Mouse (Mus musculus): Measurements from ENCODE around the gene Ngp. TPM values are rescaled to one million over a fixed set of nuclear protein-coding genes. Genes with fewer than 3 reads are reported as not detected.
"Not testable (repeated sequence)": the region's sequence is repeated elsewhere in the genome, so short reads cannot be mapped to it uniquely, and the experiment has no call there.

Gene Ngp
- polyA plus RNA-seq (2016; fragmentation: Nextera tagmentation; extraction: Ambion mirVana), result not detected in 2 replicates

GRCm38 (mm10) chr9:110419511-110420112 is at the start of gene Ngp:
TSS of gene Ngp (plus strand) at chr9:110419747.
- Histone ChIP-seq H3K9me3 (replicated peaks) (no peaks in the 10 kb centered on the region), H3K27ac (no peak within 1 kb of the TSS), H3K4me3 (no peak within 1 kb of the TSS), H3K36me3 (no peaks in the 10 kb centered on the region), H3K4me1 (no peaks in the 10 kb centered on the region), H3K27me3 (ENCODE audit: low read depth, poor library complexity, severe bottlenecking) (no peaks in the 10 kb centered on the region)
- WGBS, result 91% methylated on average over 12 of the region's 12 CpGs
- DNase-seq (ENCODE audit: low spot score), result no peak

- H3K9me3 ChIP-seq (replicated peaks), result no peaks in the 10 kb centered on the region
- no peak for DNase-seq (ENCODE audit: low spot score)
- H3K36me3 ChIP-seq, result peaks cover 41% of the 10 kb centered on the region
- H3K27ac ChIP-seq, result no peak overlapping the region
- H3K27me3 ChIP-seq (ENCODE audit: low read depth, poor library complexity, severe bottlenecking), result no peaks in the 10 kb centered on the region
- 0 out of 2 replicates have a peak, but pooled peaks cover 5% of the 10 kb centered on the region for H3K4me1 ChIP-seq
- 90% methylated on average over 3 of the region's 3 CpGs for WGBS
- no peak overlapping the region for H3K4me3 ChIP-seq
Observed at GRCm38 (mm10) chr9:110369860-110370259, 49.7 kb upstream of the Ngp start.

GRCm38 (mm10) chr9:110373871-110374270 is 45.7 kb upstream of the Ngp start:
- H3K36me3 ChIP-seq, result peaks cover 68% of the 10 kb centered on the region
- H3K27me3 ChIP-seq (ENCODE audit: low read depth, poor library complexity, severe bottlenecking), result no peaks in the 10 kb centered on the region
- H3K9me3 ChIP-seq (replicated peaks), result no peaks in the 10 kb centered on the region
- no peak overlapping the region for H3K4me3 ChIP-seq
- no peak for DNase-seq (ENCODE audit: low spot score)
- H3K4me1 ChIP-seq, result no peaks in the 10 kb centered on the region
- H3K27ac ChIP-seq, result no peak overlapping the region
- 94% methylated on average over 13 of the region's 13 CpGs for WGBS

GRCm38 (mm10) chr9:110375668-110376067 is 43.9 kb upstream of the Ngp start:
- H3K36me3 ChIP-seq, result peaks cover 85% of the 10 kb centered on the region
- no peak overlapping the region for H3K4me3 ChIP-seq
- WGBS, result 98% methylated on average over 3 of the region's 3 CpGs

GRCm38 (mm10) chr9:110377655-110378054 is 41.9 kb upstream of the Ngp start:
- not testable (repeated sequence) for H3K27me3 ChIP-seq (ENCODE audit: low read depth, poor library complexity, severe bottlenecking); H3K27ac ChIP-seq; H3K9me3 ChIP-seq (replicated peaks); H3K4me3 ChIP-seq; DNase-seq (ENCODE audit: low spot score)
- 92% methylated on average over 15 of the region's 15 CpGs for WGBS
- Histone ChIP-seq H3K36me3 (peaks cover 93% of the 10 kb centered on the region), H3K4me1 (peaks cover 11% of the 10 kb centered on the region)

More at GRCm38 (mm10) chr9:110375668-110376067, 43.9 kb upstream of the Ngp start:
- DNase-seq (ENCODE audit: low spot score), result no peak
- Histone ChIP-seq H3K27ac (no peak overlapping the region), H3K4me1 (peaks cover 4% of the 10 kb centered on the region), H3K27me3 (ENCODE audit: low read depth, poor library complexity, severe bottlenecking) (no peaks in the 10 kb centered on the region), H3K9me3 (replicated peaks) (no peaks in the 10 kb centered on the region)

- Histone ChIP-seq H3K27ac (no peak overlapping the region), H3K4me1 (peaks cover 11% of the 10 kb centered on the region), H3K36me3 (peaks cover 93% of the 10 kb centered on the region), H3K9me3 (replicated peaks) (no peaks in the 10 kb centered on the region), H3K4me3 (no peak overlapping the region), H3K27me3 (ENCODE audit: low read depth, poor library complexity, severe bottlenecking) (no peaks in the 10 kb centered on the region)
- DNase-seq (ENCODE audit: low spot score), result no peak
- 95% methylated on average over 8 of the region's 8 CpGs for WGBS
Observed at GRCm38 (mm10) chr9:110379361-110379760, 40.2 kb upstream of the Ngp start.

- Histone ChIP-seq H3K9me3 (replicated peaks) (no peaks in the 10 kb centered on the region), H3K27me3 (ENCODE audit: low read depth, poor library complexity, severe bottlenecking) (no peaks in the 10 kb centered on the region), H3K27ac (peak overlapping the region; percentile 46), H3K36me3 (peaks cover 96% of the 10 kb centered on the region), H3K4me1 (peaks cover 11% of the 10 kb centered on the region), H3K4me3 (peak overlapping the region; percentile 19)
- DNase-seq (ENCODE audit: low spot score), result no peak
- WGBS, result 36% methylated on average over 21 of the region's 21 CpGs
Observed at GRCm38 (mm10) chr9:110380662-110381061, 38.9 kb upstream of the Ngp start.

- Histone ChIP-seq H3K36me3 (peaks cover 96% of the 10 kb centered on the region), H3K4me3 (no peak overlapping the region), H3K4me1 (peaks cover 11% of the 10 kb centered on the region), H3K27me3 (ENCODE audit: low read depth, poor library complexity, severe bottlenecking) (no peaks in the 10 kb centered on the region), H3K9me3 (replicated peaks) (no peaks in the 10 kb centered on the region), H3K27ac (peak overlapping the region; percentile 46)
- DNase-seq (ENCODE audit: low spot score), result no peak
- 82% methylated on average over 12 of the region's 12 CpGs for WGBS
Observed at GRCm38 (mm10) chr9:110381292-110381691, 38.3 kb upstream of the Ngp start.

- Histone ChIP-seq H3K36me3 (peaks cover 97% of the 10 kb centered on the region), H3K27ac (no peak overlapping the region), H3K9me3 (replicated peaks) (no peaks in the 10 kb centered on the region), H3K4me3 (no peak overlapping the region), H3K4me1 (peaks cover 11% of the 10 kb centered on the region), H3K27me3 (ENCODE audit: low read depth, poor library complexity, severe bottlenecking) (no peaks in the 10 kb centered on the region)
- 91% methylated on average over 7 of the region's 7 CpGs for WGBS
- DNase-seq (ENCODE audit: low spot score), result no peak
Observed at GRCm38 (mm10) chr9:110384369-110384929, 35.1 kb upstream of the Ngp start.

- Histone ChIP-seq H3K36me3 (peaks cover 100% of the 10 kb centered on the region), H3K4me1 (no peaks in the 10 kb centered on the region), H3K9me3 (replicated peaks) (no peaks in the 10 kb centered on the region), H3K4me3 (no peak overlapping the region), H3K27ac (no peak overlapping the region), H3K27me3 (ENCODE audit: low read depth, poor library complexity, severe bottlenecking) (no peaks in the 10 kb centered on the region)
- no peak for DNase-seq (ENCODE audit: low spot score)
- 90% methylated on average over 7 of the region's 7 CpGs for WGBS
Observed at GRCm38 (mm10) chr9:110388011-110388410, 31.5 kb upstream of the Ngp start.

GRCm38 (mm10) chr9:110390843-110391242 is 28.7 kb upstream of the Ngp start:
- WGBS, result 94% methylated on average over 3 of the region's 3 CpGs
- Histone ChIP-seq H3K4me3 (no peak overlapping the region), H3K36me3 (peaks cover 97% of the 10 kb centered on the region)

GRCm38 (mm10) chr9:110393295-110393694 is 26.3 kb upstream of the Ngp start:
- Histone ChIP-seq H3K36me3 (peaks cover 93% of the 10 kb centered on the region), H3K4me1 (no peaks in the 10 kb centered on the region), H3K4me3 (no peak overlapping the region), H3K27ac (no peak overlapping the region), H3K27me3 (ENCODE audit: low read depth, poor library complexity, severe bottlenecking) (no peaks in the 10 kb centered on the region), H3K9me3 (replicated peaks) (no peaks in the 10 kb centered on the region)
- DNase-seq (ENCODE audit: low spot score), result no peak
- WGBS, result 95% methylated on average over 4 of the region's 4 CpGs

More at GRCm38 (mm10) chr9:110390843-110391242, 28.7 kb upstream of the Ngp start:
- Histone ChIP-seq H3K9me3 (replicated peaks) (no peaks in the 10 kb centered on the region), H3K27me3 (ENCODE audit: low read depth, poor library complexity, severe bottlenecking) (no peaks in the 10 kb centered on the region), H3K4me1 (no peaks in the 10 kb centered on the region), H3K27ac (no peak overlapping the region)
- no peak for DNase-seq (ENCODE audit: low spot score)

GRCm38 (mm10) chr9:110400650-110401049 is 18.9 kb upstream of the Ngp start:
- Histone ChIP-seq H3K9me3 (replicated peaks) (no peaks in the 10 kb centered on the region), H3K27me3 (ENCODE audit: low read depth, poor library complexity, severe bottlenecking) (no peaks in the 10 kb centered on the region), H3K36me3 (peaks cover 68% of the 10 kb centered on the region), H3K27ac (no peak overlapping the region), H3K4me3 (no peak overlapping the region), H3K4me1 (no peaks in the 10 kb centered on the region)
- 86% methylated on average over 5 of the region's 5 CpGs for WGBS
- no peak for DNase-seq (ENCODE audit: low spot score)
